Mouse (Mus musculus) fat pad, adult 2 months (tissue): Measurements from ENCODE around the gene Pdrg1.

ENCODE experiments used
- DNase-seq: peaks from one replicate; pipeline ENCODE4 v3.0.0-alpha.2; 2011; ENCODE audit warnings: low read depth, low spot score; ENCODE audit errors: extremely low read depth

Gene Pdrg1

GRCm38 (mm10) chr2:153031126-153032082, 16.2 kb upstream of the Pdrg1 start, which contains the start of gene Xkr7:
Xkr7 (plus strand) TSS chr2:153031852.
- DNase-seq, result no peak

GRCm38 (mm10) chr2:153030422-153030821, 15.2 kb upstream of the Pdrg1 start:
- no peak for DNase-seq

- no peak for DNase-seq
These were observed 12.3 kb upstream of the Pdrg1 start for GRCm38 (mm10) chr2:153027501-153027900.

- no peak for DNase-seq
These were observed 10.8 kb upstream of the Pdrg1 start for GRCm38 (mm10) chr2:153026052-153026451.

GRCm38 (mm10) chr2:153022855-153023254, 7.6 kb upstream of the Pdrg1 start:
- DNase-seq, result no peak

GRCm38 (mm10) chr2:153021163-153021562, 5.9 kb upstream of the Pdrg1 start:
- no peak for DNase-seq

GRCm38 (mm10) chr2:153019355-153019754, 4.1 kb upstream of the Pdrg1 start:
- no peak for DNase-seq

GRCm38 (mm10) chr2:153016786-153017185, 1.6 kb upstream of the Pdrg1 start:
- no peak for DNase-seq

GRCm38 (mm10) chr2:153015804-153016203, 577 bp upstream of the Pdrg1 start:
- no peak for DNase-seq

- DNase-seq, result peak; percentile 8
These were observed 1.3 kb downstream of the Pdrg1 start for GRCm38 (mm10) chr2:153013724-153014515.

- peak; percentile 4 for DNase-seq
These were observed 5.8 kb downstream of the Pdrg1 start for GRCm38 (mm10) chr2:153009192-153009973.

GRCm38 (mm10) chr2:153005981-153006380, 9.2 kb downstream of the Pdrg1 start:
- no peak for DNase-seq

- no peak for DNase-seq
These were observed 11.4 kb downstream of the Pdrg1 start for GRCm38 (mm10) chr2:153003681-153004338.

GRCm38 (mm10) chr2:153002492-153003248, 12.6 kb downstream of the Pdrg1 start:
- DNase-seq, result no peak

- no peak for DNase-seq
These were observed 18.2 kb downstream of the Pdrg1 start for GRCm38 (mm10) chr2:152997046-152997445.

- no peak for DNase-seq
These were observed 23.7 kb downstream of the Pdrg1 start for GRCm38 (mm10) chr2:152991529-152991928.

- no peak for DNase-seq
These were observed 29.6 kb downstream of the Pdrg1 start for GRCm38 (mm10) chr2:152985582-152985981.

- DNase-seq, result no peak
These were observed 38.2 kb downstream of the Pdrg1 start for GRCm38 (mm10) chr2:152976991-152977390.

- no peak for DNase-seq
These were observed 49.7 kb downstream of the Pdrg1 start for GRCm38 (mm10) chr2:152965555-152965954.
